Mouse (Mus musculus) lung, postnatal 10 days (tissue): ENCODE results near the gene Ccdc13.

ENCODE experiments used
- DNase-seq: peaks from one replicate; pipeline ENCODE4 v3.0.0; 2021

The Ccdc13 gene

DNA sequence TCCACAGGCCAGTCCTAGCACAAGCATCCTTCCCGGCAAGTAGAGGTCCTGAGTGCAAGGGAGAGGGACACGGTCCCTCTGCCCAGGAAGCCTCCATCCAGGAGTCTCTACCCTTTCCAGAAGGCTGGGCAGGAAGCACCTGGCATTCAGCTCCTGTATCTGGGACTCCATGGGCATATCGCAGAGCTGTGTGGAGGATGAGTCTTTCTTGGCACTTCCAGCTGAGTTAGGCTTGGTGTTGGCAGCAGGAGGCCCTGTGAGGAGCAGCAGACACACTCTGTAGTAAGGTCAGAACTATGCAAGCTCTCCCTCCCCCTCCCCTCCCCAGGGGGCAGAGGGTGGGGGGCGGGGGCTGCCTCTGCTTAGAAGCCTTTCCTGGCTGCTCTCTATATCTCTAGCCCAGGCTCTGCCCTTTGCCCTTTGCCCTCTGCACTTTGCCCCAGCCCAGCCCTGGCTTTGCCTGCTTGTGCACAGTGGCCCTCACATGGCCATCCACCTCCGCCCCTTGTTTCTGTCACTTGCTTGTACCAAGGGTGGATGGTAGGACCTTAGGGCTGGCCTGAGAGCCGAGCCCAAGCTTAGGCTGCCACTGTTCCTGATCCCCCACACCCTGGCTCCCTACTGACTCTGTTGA lies 40.3 kb downstream of the Ccdc13 start:
- no peak for DNase-seq

DNA sequence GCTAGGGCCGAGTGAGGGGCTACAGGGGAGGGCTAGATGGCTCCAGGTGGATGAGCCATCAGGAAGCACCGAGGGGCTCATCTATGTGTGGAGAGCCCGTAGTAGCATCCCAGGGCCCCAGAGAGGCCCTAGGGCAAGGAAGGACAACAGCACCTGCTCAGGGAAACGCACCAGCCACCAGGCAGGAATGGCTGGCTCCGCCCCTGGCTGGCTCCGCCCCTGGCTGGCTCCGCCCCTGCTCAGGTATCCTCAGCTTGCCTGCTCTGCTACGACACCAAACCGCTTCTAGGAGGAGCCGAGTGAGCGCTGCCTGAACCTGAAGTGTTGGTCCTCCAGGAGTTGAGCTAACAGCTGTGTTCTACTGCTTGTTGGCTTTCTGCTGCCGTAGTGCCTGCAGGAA lies 41.5 kb downstream of the Ccdc13 start:
- peak; percentile 57 for DNase-seq

DNA sequence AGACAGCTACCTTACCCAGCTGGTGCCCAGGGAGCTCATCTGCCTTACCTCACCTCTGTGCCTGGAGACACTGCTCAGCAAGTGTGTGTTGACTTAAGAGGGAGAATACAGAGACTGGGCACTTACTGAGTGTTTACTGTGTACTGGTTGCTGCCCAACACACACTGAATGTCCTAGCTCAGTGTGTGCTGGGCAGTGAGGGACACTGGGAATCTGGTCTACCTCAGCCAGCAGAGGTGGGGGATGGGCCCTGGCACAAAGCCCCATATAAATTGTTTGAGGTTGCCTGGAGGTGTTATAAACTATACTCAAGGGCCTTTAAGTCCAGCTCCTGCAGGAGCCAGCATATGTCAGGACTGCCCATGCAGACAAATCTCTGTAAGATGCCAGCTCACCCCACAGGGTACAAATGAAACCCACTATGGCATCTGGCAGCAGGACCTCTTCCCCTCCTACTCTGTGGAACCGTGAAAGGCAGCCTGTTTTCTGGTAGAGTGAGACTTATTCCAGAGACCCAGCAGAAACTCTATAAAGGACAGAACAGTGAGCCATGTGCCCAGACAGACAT lies 44.2 kb downstream of the Ccdc13 start:
- DNase-seq = peak; percentile 30

DNA sequence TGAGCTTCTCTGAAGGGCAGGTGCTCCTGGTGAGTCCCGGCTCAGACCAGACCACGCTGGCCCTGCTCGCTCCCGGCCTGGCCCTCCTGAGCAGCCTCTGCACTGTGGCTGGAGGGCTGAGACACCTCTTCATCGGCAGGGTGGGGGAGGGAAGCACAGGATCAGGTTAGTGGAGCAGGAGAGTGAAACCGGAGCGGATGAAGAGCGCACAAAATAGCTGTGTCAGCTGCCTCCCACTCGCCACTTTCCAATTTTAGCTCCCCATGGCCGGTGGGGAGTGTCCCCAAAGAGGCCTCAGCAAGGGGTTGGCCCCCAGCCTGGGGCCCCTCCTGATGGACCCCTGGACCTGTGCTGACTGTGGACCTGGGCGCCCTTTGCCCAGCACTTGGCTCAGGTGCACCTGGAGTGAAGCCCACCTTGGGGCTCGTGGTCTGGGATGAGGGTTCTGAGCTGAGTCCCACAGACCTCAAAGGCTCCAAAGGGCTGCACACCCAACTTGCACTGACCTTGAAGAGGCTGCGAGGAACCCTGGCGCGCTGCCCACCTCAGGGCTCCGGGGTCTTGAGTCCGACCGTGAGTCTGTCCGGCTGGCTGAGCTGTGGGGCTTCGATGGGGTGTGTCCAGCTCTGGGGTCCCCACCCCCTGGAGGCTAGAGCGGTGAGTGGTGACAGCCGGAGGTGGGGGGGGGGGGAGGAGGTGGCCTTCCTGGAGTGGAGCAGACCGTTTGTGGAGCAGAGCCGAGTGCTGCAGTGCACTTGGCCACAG lies 47.3 kb downstream of the Ccdc13 start, which contains the start of gene Hhatl:
TSS of gene Hhatl (minus strand) at position 751 of the 765 bp plus-strand sequence.
- no peak for DNase-seq

DNA sequence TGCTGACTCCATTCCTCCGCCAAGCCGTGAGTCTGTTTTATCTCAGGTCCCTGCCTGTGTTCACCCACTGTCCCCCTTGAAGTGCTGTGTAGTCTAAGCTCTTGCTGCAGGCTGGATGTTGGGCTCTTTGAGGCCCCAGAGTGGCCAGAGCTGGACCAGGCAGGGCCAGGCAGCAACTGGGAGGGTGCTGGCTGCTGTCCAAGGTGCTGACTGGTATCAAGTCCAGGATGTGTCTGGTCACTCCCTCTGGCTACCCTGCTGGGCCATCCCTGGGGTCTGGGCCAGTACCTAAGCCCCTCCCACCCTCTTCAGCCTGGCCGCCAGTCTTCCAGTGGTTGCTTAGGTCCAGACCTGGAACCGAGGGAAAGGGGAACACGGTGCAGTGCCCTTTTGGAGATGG lies 48.1 kb downstream of the Ccdc13 start:
- DNase-seq = peak; percentile 81

DNA sequence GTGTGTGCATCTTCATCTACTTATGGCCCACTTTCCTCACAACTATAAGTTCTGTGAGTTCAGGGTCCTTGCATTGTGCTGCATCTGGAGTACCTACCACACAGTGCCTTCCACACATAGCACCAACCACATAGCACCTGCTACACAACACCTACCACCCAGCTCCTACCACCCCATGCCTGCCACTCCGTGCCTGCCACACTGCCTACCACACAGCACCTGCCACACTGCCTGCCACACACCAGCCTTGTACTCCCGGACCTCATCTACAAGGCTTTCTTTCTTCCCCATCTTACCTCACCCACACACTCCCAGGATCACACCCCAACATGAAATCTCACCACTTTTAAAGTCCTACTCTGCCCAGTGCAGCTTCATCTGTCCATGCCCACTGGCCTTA lies 52.9 kb downstream of the Ccdc13 start:
- DNase-seq = no peak

DNA sequence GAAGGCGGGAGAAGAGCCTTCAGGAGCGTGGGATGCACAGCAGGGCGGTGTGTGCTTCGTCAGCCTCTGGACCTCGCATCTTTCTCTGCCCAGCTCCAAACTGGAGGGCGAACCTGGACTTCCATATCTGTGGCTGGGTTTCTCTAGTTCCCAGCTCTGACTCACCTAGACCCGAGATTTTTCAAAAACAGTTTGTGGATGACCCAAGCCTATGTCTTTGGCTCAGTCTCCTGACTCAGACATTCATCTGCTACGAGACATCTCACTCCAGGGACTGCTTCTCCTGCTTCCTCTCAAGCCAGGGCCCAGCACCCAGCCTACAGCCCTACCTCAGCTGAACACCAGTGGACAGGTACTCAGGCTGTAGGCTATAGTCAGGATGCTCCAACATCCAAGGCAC lies 54.0 kb downstream of the Ccdc13 start:
- no peak for DNase-seq

DNA sequence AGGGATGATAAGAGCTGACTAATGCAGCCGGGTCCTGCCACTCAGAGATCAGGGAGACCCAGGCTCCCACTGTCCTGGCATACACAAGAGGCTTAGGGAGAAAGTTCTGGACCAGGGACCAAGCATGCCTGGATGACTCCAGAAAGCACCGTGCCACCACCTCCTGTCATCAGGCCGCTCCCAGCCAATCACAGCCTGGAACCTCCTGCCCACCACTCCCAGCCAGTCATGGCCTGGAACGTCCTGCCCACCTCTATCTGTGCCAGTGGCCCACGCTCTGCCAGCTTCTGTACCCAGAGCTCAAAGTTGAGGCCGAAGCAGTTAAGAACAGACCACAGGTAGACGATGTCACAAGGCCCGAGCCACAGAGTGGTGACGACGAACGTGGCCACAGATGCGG lies 54.5 kb downstream of the Ccdc13 start:
- DNase-seq = no peak

DNA sequence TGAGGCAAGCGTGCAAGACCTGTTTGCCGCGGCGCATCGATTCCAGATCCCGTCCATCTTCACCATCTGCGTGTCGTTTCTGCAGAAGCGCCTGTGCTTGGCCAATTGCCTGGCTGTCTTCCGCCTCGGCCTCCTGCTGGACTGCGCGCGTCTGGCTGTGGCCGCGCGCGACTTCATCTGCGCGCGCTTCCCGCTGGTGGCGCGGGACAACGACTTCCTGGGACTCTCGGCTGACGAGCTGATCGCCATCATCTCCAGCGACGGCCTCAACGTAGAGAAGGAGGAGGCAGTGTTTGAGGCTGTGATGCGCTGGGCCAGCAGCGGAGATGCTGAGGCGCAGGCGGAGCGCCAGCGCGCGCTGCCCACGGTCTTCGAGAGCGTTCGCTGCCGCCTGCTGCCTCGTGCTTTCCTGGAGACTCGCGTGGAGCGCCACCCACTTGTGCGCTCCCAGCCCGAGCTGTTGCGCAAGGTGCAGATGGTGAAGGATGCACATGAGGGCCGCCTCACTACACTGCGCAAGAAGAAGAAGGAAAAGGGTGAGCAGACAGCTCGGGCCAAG lies 61.1 kb downstream of the Ccdc13 start:
- DNase-seq = peak; percentile 65

DNA sequence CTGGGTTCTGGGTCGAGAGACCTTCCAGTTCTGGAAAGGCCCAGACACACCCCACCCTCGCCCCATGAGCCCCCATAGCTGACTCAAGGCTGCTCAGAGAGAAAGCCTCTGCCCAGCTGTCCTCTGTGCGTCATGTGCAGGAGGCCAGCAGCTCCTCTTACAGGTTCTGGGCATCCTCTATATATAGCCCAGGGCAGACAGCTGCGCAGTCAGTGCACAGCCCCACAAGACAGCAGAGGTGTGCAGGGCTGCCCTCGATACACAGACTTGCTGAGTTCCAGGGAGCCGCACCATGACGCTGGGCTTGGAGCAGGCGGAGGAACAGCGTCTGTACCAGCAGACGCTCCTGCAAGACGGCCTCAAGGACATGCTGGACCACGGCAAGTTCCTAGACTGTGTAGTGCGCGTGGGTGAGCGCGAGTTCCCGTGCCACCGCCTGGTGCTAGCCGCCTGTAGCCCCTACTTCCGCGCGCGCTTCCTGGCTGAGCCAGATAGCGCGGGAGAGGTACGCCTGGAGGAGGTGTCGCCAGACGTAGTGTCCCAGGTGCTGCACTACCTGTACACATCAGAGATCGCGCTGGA lies 61.7 kb downstream of the Ccdc13 start, which contains the start of gene Klhl40:
TSS of gene Klhl40 (plus strand) at position 124 of the 582 bp plus-strand sequence.
- DNase-seq = no peak

DNA sequence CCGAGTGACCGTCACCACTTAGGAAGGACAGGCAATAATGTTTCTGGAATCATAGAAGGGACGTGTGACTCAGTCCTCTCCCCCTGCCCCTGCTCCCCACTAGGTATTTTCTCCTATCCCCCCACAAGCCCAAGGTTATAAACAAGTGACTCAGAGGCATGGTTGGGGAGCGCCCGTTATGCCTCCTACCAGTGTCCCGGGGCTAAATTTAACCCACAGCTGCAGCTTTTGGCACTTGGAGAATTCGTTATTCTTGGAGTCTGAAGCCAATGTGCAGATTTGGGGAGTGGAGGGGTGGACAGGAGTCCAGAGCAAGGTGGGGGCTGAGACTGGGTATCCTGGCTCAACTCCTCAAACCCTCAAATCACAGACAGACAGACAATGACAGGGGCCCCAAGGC lies 62.8 kb downstream of the Ccdc13 start:
- no peak for DNase-seq

DNA sequence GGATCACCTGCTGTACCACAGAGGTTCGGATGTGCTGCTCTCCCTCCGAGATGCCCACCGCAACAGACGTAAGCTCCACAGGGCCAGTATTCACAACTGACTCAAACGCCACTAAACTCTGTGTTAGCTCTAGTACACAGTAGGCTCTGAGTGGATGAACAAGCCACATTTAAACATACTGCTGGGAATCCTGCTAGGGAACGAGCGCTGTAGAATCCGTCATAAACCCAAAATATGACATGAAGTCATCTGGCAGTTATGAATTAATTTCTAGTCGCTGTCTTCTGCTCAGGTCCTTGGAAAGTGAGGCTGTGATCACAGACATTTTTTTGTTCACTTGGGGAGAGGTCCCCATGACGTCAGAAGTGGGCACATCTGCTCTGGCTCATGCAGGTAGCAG lies 63.3 kb downstream of the Ccdc13 start:
- no peak for DNase-seq

DNA sequence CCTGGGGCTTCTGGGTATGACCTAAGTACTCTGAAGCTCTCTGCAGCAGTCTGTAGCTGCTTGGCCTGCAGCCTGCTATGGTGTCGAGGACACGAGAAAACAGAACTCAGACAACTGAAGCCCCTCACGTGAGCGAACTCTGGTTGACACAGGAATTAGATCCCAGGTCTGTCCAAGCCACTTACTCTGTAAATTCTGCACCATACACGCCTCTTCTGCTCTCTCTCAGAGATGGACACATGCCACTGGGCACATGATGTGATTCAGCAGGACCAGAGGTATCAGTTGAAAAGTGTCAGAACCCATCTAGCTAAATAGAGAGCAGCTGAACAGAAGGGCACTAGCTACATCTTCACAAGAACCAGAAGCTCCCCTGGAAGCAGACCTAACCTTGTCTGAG lies 66.8 kb downstream of the Ccdc13 start:
- DNase-seq = no peak

DNA sequence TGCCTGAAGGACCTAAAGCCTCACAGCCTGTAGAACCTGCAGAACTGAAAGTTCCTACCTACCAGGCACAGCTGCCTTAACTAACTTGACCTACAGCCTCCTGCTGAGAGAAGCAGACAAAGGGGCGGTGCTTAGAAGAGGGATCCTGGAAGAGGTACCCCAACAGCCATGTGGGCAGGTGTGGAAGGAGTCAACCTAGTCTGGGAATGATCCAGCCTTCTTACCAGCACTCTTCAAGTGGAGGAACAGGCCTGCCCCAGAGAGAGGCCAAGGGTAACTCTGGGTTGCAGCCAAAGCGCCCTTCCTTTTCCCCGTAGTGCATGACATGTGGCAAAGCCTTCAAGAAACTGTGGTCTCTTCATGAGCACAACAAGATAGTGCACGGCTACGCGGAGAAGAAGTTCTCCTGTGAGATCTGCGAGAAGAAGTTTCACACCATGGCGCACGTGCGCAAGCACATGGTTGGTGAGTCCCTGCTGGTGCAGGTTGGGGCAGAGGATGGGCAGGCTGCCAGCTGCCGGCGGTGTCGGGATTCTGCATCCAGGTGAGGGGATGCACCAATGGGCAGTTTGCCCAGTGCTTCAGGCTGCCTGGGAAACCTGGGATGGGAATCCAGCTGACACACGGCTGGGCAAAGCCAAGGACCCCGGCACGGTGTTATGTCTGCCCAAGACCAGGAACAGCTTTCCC lies 74.0 kb downstream of the Ccdc13 start:
- peak; percentile 39 for DNase-seq

DNA sequence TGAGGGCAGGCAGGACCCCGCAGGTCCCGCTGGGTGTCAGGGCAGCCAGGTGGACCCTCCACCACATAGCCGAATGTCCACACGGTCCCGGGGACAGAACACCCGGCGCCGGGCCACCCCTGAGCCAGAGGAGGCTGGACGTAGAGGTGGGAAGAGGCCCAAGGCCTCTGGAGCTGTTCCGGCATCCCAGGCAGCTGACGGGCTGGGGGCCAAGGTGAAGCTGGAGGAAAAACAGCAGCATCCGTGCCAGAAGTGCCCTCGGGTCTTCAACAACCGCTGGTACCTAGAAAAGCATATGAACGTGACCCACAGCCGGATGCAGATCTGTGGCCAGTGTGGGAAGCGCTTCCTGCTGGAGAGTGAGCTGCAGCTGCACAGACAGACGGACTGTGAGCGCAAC lies 75.5 kb downstream of the Ccdc13 start:
- DNase-seq = peak; percentile 37

DNA sequence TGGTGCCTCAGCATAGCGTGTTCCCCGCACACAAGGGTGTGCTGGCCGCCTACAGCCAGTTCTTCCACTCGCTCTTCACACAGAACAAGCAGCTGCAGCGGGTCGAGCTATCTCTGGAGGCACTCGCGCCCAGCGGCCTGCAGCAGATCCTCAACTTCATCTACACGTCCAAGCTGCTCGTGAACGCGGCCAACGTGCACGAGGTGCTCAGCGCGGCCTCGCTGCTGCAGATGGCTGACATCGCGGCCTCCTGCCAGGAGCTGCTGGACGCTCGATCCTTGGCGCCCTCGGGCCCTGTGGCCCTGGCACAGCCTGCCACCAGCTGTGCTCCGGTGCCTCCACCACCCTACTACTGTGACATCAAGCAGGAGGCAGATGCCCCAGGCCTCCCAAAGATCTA lies 76.5 kb downstream of the Ccdc13 start:
- DNase-seq = no peak

DNA sequence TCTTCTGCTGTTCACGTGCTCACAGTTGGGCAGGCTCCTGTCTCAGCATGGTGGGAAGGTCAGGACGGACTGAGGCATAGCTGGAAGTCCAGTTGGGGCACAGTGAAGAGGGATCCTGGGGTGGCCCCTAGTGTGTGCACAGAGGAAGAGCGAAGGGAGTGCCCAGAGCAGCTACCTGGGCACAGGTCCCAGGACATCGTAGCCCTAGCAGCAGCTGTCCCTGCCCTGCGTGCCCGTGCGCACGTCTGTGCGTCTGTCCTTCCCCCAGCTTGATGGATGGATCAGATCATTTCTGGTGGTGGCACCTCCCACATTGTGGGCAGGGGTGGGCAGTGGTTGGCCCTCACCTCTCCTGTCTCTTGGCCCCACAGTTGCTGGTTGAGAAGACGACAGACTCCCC lies 77.0 kb downstream of the Ccdc13 start:
- no peak for DNase-seq

DNA sequence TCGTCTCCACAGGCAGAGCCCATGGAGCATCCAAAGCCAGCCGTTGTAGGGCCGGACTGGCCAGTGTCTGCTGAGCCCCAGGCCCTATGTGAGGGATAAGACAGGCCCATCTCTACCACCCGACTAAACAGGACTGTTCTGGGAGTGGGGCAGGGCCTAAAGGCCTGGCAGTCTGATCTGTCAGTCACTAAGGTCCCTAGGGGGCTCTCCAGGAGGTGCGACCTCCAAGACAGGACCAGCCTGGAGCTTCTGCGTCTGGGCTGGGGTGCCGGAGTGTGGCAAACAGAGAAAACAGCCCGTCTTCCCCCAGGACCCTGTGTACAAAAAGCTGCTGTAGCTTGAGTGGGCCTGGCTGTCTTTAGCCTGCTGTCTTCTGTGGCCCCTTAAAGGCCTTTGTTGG lies 77.5 kb downstream of the Ccdc13 start:
- no peak for DNase-seq

DNA sequence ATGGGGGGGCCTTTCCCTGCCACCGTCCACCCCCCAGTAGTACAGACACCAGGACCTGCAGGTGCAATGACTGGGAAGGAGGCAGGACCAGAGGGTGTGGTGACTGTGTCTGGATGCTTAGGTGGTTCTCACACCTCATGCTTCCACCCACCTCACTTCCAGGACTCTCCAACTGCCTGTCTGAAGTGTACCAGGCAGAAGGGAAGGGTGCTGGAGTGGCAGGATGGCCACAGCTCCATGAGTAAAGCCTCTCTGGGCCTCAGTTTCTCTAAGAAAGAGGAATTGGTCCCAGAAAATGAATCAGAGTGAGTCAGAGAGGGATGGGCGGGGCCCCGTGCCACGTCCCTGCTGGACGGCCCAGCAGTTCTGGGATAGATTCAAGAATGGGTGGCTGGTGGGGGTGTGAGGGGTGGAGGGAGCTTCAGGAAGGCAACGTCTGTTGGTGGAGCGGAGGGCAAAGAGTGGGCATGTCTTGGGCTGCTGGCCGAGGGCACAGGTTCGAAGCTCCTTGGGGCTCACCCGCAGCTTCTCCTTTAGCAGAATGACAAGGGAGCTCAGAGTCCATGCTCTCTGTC lies 78.1 kb downstream of the Ccdc13 start:
- no peak for DNase-seq

DNA sequence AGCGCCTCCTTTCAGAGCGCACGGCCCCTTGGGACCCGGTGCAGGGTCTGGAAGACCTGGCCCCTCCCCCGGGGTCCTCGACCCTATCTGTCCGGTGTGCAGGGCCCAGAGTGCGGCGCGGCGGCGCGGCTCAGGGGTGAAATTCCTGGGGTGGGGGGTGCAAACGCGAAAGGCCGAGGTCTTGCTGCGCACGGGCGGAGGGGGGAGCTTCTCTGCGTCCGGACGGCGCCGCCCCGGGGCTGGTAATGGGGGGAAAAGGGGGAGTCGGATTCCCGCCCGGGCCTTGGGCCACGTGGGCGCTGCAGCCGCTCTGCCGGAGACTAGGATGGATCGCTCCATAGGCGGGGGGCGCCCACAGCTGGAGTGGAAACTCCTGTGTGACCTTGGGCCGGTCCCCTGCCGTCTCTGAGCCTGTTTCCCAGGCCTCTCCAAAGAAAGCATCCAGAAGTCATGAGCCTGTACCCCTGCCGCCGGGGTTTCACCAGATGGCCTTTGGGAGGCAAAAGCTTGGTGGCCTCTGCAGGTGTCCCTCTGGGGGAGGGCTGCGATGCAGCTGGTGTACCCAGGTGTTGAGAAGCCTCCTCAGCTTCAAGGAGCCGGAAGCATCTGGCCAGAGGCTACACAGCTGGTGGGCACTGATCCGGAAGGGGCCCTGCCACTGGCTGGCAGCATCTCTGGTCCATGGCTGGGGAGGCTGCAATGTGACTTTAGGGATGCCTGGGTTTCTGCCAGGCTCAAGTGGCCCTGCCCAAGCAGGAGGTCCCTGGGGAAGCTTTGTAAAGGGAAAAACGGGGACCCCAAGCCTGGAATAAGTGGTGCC lies 78.8 kb downstream of the Ccdc13 start:
- peak; percentile 92 for DNase-seq
